Mouse (Mus musculus) left cerebral cortex, adult 2 months (tissue): ENCODE measurements at regions not wholly inside any gene's neighbourhood (a gene's known extent, or its start where the extent isn't known, plus 50 kb on each side); places are given as distances from the start of the nearest gene placed in this dataset.

Experiments used
- DNase-seq, 2 experiments: peaks; one replicate each; pipeline ENCODE4 v3.0.0; 2021 to 2022; ENCODE audit warnings: low spot score in 2 of 2, mixed read lengths in 1 of 2; ENCODE audit errors: extremely low spot score in 1 of 2
- H3K27ac ChIP-seq: fragments of 200-600 bp; 2 replicates; pipeline ENCODE4 v1.8.1; 2022
- H3K4me3 ChIP-seq: fragments of 200-600 bp; 2 replicates; pipeline ENCODE4 v1.8.1; 2022
- CTCF ChIP-seq: fragments of 200-600 bp; IDR thresholded peaks from 2 replicates; pipeline ENCODE4 v1.8.1; 2022; ENCODE audit warnings: antibody characterized with exemption, mild to moderate bottlenecking, moderate library complexity
- intact Hi-C: fragments of 180-260 bp; cut with DNase I; formaldehyde crosslinking; loops from one replicate; pipeline ENCODE4 v1.15.1; 2025

GRCm38 (mm10) chr13:71247241-71247640, 405.6 kb upstream of the Adamts16 start:
- TF ChIP-seq CTCF, result no peak
- Histone ChIP-seq H3K27ac (no peak overlapping the region), H3K4me3 (no peak overlapping the region)
- no peak for DNase-seq
- intact Hi-C loops, result loop anchor here (10.0 kb wide), 1 partner anchor 242 kb away; no protein-coding TSS in a partner anchor

- H3K4me3 ChIP-seq, result no peak overlapping the region
- H3K27ac ChIP-seq, result no peak overlapping the region
- intact Hi-C loops, result loop anchor here (10.0 kb wide), 1 partner anchor 241 kb away; no protein-coding TSS in a partner anchor
Measured at GRCm38 (mm10) chr13:71245326-71245725, 403.7 kb upstream of the Adamts16 start.

DNA sequence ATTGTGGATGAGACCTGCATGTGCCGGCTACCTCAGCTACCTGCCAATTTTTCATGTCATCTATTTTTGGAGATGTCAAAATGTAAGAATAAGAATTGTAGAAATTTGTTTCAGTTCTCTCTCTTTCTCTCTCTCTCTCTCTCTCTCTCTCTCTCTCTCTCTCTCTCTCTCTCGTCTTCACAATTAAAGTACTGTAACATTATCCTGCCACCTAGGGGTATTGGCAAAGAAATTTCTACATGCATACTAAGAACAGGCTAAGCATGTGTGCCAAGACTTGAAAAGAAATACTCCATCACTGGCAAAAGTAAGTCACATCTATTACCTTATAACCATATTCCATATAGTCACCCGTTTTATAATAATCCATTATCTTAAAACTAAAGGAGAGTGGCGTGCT, 398.2 kb upstream of the Adamts16 start:
- no peak overlapping the region for H3K27ac ChIP-seq
- TF ChIP-seq CTCF, result no peak; the same call in 1 of the 2 replicates
- H3K4me3 ChIP-seq, result no peak overlapping the region
- intact Hi-C loops, result loop anchor here (10.0 kb wide), 1 partner anchor 235 kb away; no protein-coding TSS in a partner anchor
- DNase-seq, result no peak

More at GRCm38 (mm10) chr13:71245326-71245725, 403.7 kb upstream of the Adamts16 start:
- TF ChIP-seq CTCF, result no peak
- no peak for DNase-seq

DNA sequence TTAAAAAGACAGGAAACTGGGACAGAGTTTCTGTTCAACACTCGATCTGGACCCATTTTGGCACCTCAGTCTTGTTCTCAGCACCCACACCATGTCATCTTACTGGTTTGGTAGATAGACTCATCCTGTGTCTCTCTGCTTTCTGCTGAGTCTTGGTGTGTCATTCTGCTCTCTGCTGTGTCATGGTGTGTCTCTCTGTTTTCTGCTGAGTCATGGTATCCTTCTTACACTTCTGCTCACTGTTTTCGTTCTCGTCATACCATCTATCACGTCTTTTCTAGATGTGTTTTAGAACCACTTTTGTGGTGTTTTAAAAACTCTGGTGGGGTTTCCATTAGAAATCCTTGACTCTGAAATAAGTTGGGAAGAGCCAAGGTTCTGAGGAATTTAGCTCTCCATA, 393.7 kb upstream of the Adamts16 start:
- H3K4me3 ChIP-seq, result no peak overlapping the region
- DNase-seq, result no peak
- H3K27ac ChIP-seq, result no peak overlapping the region
- intact Hi-C loops, result no loop called here
- no peak for TF ChIP-seq CTCF

- Histone ChIP-seq H3K27ac (no peak overlapping the region), H3K4me3 (no peak overlapping the region)
- TF ChIP-seq CTCF, result no peak
- DNase-seq, result no peak
- intact Hi-C loops, result loop anchor here (5.0 kb wide), 1 partner anchor 124 kb away; no protein-coding TSS in a partner anchor
Measured at GRCm38 (mm10) chr13:71231182-71231581, 389.6 kb upstream of the Adamts16 start.

- H3K4me3 ChIP-seq, result no peak overlapping the region
- intact Hi-C loops, result no loop called here
- no peak; the same call in 1 of the 2 replicates for TF ChIP-seq CTCF
- no peak overlapping the region for H3K27ac ChIP-seq
- DNase-seq, result no peak
Measured at GRCm38 (mm10) chr13:71214776-71215175, 373.2 kb upstream of the Adamts16 start.

DNA sequence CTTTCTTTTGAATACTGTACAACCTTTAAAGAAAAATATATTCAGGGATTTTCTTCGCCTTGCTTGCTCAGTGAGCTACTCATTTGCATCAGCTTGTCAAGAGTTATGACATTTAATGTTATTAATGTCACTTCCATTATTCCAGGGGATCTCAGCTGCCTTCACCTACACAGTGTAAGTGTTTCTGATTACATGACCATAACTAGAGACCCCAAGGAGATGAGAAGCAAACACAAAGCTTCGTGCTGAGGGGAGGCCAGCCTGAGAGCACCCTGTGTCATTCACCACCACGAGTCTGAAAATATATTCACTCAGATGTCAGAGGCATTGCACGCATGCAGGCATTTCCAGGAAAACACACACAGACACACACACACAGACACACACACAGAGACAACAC, 369.8 kb upstream of the Adamts16 start:
- H3K27ac ChIP-seq, result no peak overlapping the region
- intact Hi-C loops, result no loop called here
- no peak overlapping the region for H3K4me3 ChIP-seq
- no peak for TF ChIP-seq CTCF
- DNase-seq, result no peak

- no peak for TF ChIP-seq CTCF
- Histone ChIP-seq H3K27ac (no peak overlapping the region), H3K4me3 (no peak overlapping the region)
- DNase-seq, result no peak
- intact Hi-C loops, result no loop called here
Measured at GRCm38 (mm10) chr13:71210658-71211251, 369.1 kb upstream of the Adamts16 start.

DNA sequence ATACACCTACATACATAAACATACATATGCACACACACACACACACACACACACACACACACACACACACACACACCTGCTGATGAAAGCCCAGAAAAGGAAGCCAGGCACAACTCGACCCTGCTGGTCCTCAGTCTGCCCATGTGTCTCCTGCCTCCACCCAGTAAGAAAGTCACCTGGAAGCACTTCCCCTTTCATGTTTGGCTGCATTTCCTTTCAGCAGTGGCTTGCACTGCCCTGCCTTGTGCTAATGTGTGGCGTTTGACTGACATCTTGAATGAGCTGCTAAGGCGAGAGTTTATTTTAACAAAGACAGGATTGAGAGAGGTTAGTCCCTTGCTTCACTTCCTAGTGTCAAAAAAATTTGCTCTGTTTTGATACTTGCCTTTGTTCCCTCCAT, 364.1 kb upstream of the Adamts16 start:
- TF ChIP-seq CTCF, result no peak
- H3K4me3 ChIP-seq, result no peak overlapping the region
- no peak overlapping the region for H3K27ac ChIP-seq
- intact Hi-C loops, result loop anchor here (2.0 kb wide), 1 partner anchor 21 kb away; no protein-coding TSS in a partner anchor
- no peak for DNase-seq

DNA sequence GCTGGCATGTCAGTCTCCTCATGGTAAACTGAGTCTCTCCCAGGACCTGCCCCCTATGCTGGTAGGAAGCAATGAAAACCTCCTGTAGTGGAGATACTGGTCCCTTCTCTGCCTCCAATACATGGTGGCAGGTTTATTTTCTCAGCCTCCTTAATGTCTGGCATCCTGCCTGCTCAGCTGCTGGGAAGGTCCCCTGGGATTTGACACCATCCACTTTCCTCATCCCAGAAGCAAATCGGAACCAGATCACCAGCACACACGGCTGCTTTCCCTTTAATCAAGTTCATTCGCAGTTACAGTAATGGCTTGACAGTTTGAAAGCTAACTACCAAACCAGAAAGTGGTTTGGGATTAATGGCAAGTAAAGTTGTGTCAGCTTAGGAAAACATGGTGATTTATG, 359.0 kb upstream of the Adamts16 start:
- no peak overlapping the region for H3K4me3 ChIP-seq
- intact Hi-C loops, result no loop called here

DNA sequence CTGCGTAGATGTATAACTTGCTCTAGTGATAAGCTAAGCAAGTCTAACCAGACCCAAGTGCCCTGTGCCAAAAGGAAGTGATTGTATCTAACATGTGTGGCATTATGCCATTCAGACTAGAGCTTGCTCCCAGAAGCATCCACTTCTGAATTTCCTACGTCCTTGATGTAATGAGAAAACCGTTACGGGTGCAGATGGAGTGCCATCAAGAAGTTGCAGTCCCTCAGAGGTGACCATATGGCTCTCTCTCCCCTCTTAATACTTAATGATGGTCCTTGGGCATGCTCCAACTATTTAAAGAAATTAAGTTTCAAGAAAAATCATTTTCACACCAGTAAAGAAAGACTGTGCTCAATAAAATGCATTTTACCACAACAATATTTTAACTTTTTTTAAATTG, 354.1 kb upstream of the Adamts16 start:
- H3K4me3 ChIP-seq, result no peak overlapping the region
- DNase-seq, result no peak
- TF ChIP-seq CTCF, result no peak
- intact Hi-C loops, result no loop called here
- no peak overlapping the region for H3K27ac ChIP-seq

More for the DNA sequence above, 359.0 kb upstream of the Adamts16 start:
- TF ChIP-seq CTCF, result no peak
- no peak for DNase-seq
- H3K27ac ChIP-seq, result no peak overlapping the region

DNA sequence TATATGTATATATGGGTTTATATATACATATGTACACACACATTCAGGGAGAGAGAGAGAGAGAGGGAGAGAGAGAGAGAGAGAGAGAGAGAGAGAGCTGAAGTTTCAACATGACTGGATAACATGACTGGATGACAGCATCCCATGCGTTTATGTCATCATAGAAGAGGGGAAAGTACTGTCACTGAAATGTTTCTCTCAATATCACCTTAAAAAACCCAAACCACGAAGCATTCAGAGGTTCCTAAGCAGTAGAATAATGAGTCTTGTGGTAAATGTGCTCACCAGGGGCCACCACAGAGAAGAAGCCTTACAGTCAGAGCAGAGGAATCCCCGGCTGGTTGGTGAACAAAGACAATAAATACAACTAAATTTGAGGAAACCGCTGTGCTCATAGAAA, 342.9 kb upstream of the Adamts16 start:
- DNase-seq, result no peak
- Histone ChIP-seq H3K27ac (no peak overlapping the region), H3K4me3 (no peak overlapping the region)
- no peak for TF ChIP-seq CTCF
- intact Hi-C loops, result no loop called here

DNA sequence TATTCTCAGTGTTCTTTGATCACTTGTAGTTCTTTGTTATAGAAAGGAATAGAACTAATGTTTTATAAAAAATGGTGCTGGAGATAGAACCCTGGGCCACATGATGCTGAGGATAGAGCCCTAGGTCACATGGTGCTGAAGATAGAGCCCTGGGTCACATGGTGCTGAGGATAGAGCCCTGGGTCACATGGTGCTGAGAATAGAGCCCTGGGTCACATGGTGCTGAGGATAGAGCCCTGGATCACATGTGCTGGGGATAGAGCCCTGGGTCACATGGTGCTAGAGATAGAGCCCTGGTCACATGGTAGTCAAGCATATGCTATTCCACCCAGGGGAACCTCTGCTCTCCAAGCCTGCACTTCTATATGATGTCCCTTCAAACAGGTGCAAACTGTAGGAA, 337.5 kb upstream of the Adamts16 start:
- no peak for DNase-seq
- no peak for TF ChIP-seq CTCF
- H3K27ac ChIP-seq, result no peak overlapping the region
- intact Hi-C loops, result no loop called here
- H3K4me3 ChIP-seq, result no peak overlapping the region
